Mouse (Mus musculus) liver, adult 2 months (tissue): ENCODE results near the gene Clcn6. TPM values are rescaled to one million over a fixed set of nuclear protein-coding genes. Genes with fewer than 3 reads are reported as not detected.
A peak's percentile ranks its signal among the peaks of the same experiment; 100 is the strongest.

Source experiments
- DNase-seq: peaks from one replicate; pipeline ENCODE4 v3.0.0-alpha.2; 2011; ENCODE audit warnings: low read depth, low spot score; ENCODE audit errors: extremely low read depth
- H3K27ac ChIP-seq: fragments of 200-500 bp; replicated peaks from 2 replicates; pipeline ENCODE4 v1.5.1; 2012; ENCODE audit warnings: low read depth, mild to moderate bottlenecking, control low read depth, inconsistent platforms, low read length; ENCODE audit not compliant: insufficient read depth
- H3K27me3 ChIP-seq: fragments of 200-500 bp; 2 replicates; pipeline ENCODE4 v1.6.1; 2012; ENCODE audit warnings: mild to moderate bottlenecking, moderate library complexity, low read length, inconsistent platforms; ENCODE audit not compliant: control insufficient read depth, insufficient read depth
- H3K36me3 ChIP-seq: fragments of 200-500 bp; 2 replicates; pipeline ENCODE4 v1.6.1; 2012; ENCODE audit warnings: low read length, inconsistent platforms; ENCODE audit not compliant: control insufficient read depth, insufficient read depth
- H3K4me1 ChIP-seq: fragments of 200-500 bp; 2 replicates; pipeline ENCODE4 v1.6.1; 2011; ENCODE audit warnings: low read length; ENCODE audit not compliant: control insufficient read depth, insufficient read depth
- H3K4me3 ChIP-seq: fragments of 200-500 bp; 2 replicates; pipeline ENCODE4 v1.5.1; 2011; ENCODE audit warnings: low read depth, mild to moderate bottlenecking, control low read depth, low read length, moderate library complexity; ENCODE audit not compliant: insufficient read depth
- H3K79me2 ChIP-seq: fragments of 200-500 bp; 2 replicates; pipeline ENCODE4 v1.6.1; 2012; ENCODE audit warnings: inconsistent platforms, mild to moderate bottlenecking, low read length, moderate library complexity; ENCODE audit not compliant: control insufficient read depth, insufficient read depth
- H3K9ac ChIP-seq: fragments of 200-500 bp; 2 replicates; pipeline ENCODE4 v1.6.1; 2012; ENCODE audit warnings: low read depth, mild to moderate bottlenecking, control low read depth, inconsistent platforms, low read length
- CTCF ChIP-seq: fragments of 200-500 bp; IDR thresholded peaks from 2 replicates; pipeline ENCODE4 v1.5.1; 2011; ENCODE audit warnings: low read depth, low read length, control low read depth
- POLR2A ChIP-seq: fragments of 200-500 bp; IDR thresholded peaks from 2 replicates; pipeline ENCODE4 v1.6.1; 2011; ENCODE audit warnings: low read length, control low read depth; ENCODE audit not compliant: insufficient read depth; ENCODE audit errors: extremely low read depth
- WGBS: fragments of 180-500 bp; shearing (Covaris S2); methylation state at CpG from one replicate; pipeline ENCODE4 v1.1.7; 2018; 5-methylcytosine and 5-hydroxymethylcytosine counted together
- polyA plus RNA-seq: library from polyadenylated mRNA; depleted of rRNA; stranded (reverse); fragments of >200 nt; gene quantifications from 2 replicates; pipeline ENCODE4 v1.2.3, GENCODE M21; 2012; rRNA removed
- total RNA-seq: library from RNA; depleted of rRNA; stranded (reverse); fragments of >200 nt; gene quantifications from 2 replicates; pipeline ENCODE4 v1.2.3, GENCODE M21; 2014; rRNA removed

Clcn6 gene
- total RNA-seq, result 1.8 and 2.8 TPM in 2 replicates
- 2.0 and 5.3 TPM in 2 replicates for polyA plus RNA-seq

DNA sequence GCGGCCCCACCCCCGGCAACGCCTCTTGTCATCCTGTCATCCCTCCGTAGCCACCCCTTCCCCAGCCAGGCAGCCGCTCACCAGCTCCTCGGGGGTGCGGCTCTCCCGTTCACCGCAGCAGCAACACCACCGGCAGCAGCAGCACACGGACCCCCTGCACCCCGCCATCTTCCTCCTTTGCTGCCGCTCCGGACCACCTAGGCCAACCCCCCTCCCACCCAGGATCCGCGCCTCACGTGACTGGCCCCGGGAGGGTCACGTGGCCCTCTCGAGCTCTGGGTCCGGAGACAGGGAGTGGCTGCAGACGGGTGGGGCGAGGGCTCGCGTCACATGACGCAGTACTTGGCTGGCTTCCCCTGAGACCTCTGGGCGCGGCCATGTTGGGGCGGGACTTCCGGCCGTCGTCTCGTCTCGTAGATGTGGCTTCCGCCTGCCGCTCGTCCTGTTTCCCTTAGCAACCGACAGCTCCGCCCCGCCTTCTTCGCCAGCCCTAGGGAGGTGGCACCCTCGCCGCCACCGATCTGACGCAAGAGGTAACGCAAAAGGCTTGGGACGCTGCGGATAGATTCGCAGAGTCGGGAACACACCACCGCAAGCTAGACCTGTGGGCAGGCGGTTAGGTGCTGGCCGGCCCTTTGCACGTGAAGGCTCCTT, at the start of gene Clcn6, which contains the start of gene Mthfr:
Gene Clcn6, minus strand, starts transcription at position 222 of the 654 bp plus-strand sequence.
Gene Mthfr, plus strand, starts transcription at position 478 of the 654 bp plus-strand sequence.
- H3K4me1 ChIP-seq, result peaks cover 19% of the 10 kb centered on the region
- TF ChIP-seq POLR2A (peak; percentile 71), CTCF (no peak)
- under 1% methylated on average over 54 of the region's 54 CpGs for WGBS
- peak within 1 kb of the TSS; percentile 88 for H3K27ac ChIP-seq
- H3K4me3 ChIP-seq, result peak within 1 kb of the TSS; percentile 94
- H3K9ac ChIP-seq, result peak within 1 kb of the TSS; percentile 86
- DNase-seq, result peak; percentile 94
- H3K27me3 ChIP-seq, result no peaks in the 10 kb centered on the region
- H3K79me2 ChIP-seq, result no peaks in the 10 kb centered on the region; the same call in 1 of the 2 replicates
- peaks cover 4% of the 10 kb centered on the region; the same call in 1 of the 2 replicates for H3K36me3 ChIP-seq

DNA sequence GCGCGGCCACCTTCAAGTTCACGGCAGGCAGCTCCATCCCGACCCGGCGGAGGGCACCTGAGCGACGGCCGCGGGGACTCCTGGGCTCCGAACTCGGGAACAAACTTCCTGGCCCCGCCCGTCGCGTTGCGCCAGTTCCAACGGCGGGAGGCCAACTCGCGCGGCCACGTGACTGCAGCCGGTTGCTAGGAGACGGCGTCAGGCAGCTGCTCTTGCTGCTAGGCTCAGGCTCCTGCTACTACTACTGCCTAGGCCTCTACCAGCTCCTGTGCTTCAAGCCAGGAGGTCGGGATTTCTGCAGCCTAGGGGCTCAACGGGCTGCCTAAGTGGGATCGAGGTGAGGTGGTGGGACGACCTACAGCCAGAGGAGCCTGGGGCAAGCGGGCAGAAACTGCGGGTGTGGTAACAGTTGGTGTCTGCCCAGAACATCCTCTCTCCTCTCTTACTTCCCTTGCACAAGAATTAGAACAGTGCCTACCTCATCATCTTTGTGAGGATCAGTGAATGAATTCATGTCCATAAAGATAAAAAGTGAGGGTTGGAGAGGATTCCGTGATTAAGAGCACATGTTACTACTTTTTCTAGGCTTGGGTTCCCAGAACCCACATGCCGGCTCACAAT, 49.4 kb upstream of the Clcn6 start, which contains the start of gene Agtrap:
Gene Agtrap, minus strand, starts transcription at position 125 of the 621 bp plus-strand sequence.
- peak; percentile 70 for DNase-seq
- no peaks in the 10 kb centered on the region for H3K27me3 ChIP-seq
- no peak for TF ChIP-seq POLR2A
- no peak for TF ChIP-seq CTCF
- H3K4me1 ChIP-seq, result no peaks in the 10 kb centered on the region
- H3K9ac ChIP-seq, result peak within 1 kb of the TSS; percentile 78
- 10% methylated on average over 34 of the region's 34 CpGs for WGBS
- no peaks in the 10 kb centered on the region for H3K36me3 ChIP-seq
- H3K79me2 ChIP-seq, result no peaks in the 10 kb centered on the region
- peak within 1 kb of the TSS; percentile 71 for H3K4me3 ChIP-seq
- peak within 1 kb of the TSS; percentile 43 for H3K27ac ChIP-seq

DNA sequence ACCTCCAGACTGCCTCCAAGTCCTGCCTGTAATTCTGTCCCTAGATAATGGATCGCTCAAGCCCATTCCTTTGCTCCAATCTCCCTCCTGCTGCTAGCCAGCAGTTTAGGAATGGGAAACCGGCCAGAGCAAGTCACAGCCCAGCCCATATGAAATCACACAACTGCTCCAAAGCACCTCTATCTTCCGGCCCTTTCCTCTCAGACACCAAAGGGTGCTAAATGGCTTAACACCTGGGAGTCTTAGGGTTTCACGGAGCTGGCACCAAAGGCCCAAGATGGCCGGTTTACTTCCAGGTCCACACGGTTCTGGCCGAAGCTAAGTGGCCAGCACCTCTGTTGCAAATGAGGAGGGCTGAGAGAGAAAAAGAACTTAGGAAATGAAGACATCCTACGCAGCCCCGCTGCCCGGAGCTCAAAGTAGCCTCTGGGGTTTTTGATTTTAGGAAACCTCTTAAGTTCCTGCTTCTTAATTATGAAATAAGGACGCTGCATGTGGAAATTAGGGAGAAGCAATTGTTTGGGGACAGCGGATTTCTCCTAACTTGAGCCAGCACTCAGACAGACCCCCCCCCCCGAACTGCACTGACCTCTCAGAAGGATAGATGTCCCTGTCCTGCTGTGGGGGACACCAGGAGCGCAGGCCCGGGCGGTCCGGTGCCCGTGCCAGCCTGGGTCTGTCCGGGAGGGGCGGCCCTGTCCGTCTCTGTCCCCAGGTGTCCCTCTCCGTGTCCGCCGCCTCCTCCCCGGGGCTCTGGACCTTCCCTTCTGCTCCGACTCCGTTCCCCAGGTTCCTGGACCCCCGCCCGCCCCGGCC, 48.7 kb upstream of the Clcn6 start:
- TF ChIP-seq POLR2A, result no peak
- H3K4me3 ChIP-seq, result peak overlapping the region; percentile 71
- peak overlapping the region; percentile 43 for H3K27ac ChIP-seq
- H3K9ac ChIP-seq, result peak overlapping the region; percentile 78
- WGBS, result 30% methylated on average over 30 of the region's 30 CpGs
- H3K4me1 ChIP-seq, result no peaks in the 10 kb centered on the region
- DNase-seq, result no peak
- no peaks in the 10 kb centered on the region for H3K79me2 ChIP-seq
- no peaks in the 10 kb centered on the region for H3K36me3 ChIP-seq
- no peaks in the 10 kb centered on the region for H3K27me3 ChIP-seq

DNA sequence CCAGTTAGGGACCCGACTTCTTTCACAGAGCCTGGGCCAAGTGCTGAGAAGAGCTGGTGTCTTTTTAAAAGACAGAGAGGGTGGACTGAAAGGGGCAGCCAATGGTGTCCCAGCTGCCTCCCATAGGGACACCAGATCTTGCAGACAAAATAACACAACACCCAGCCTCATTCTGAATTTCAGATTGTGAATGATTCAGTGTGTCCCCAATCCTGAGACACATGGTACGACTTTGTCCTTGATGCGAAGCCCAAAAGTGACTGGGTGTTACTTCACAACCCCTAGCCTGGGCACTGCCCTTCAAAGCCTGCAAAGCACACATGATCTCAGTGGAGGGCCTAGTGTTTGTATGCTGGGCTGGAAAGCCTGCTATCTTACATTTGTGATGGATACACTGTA, 47.3 kb upstream of the Clcn6 start:
- Histone ChIP-seq H3K27ac (peak overlapping the region; percentile 37; the same call in 1 of the 2 replicates), H3K4me3 (no peak overlapping the region), H3K79me2 (no peaks in the 10 kb centered on the region), H3K9ac (no peak overlapping the region), H3K27me3 (no peaks in the 10 kb centered on the region), H3K36me3 (no peaks in the 10 kb centered on the region), H3K4me1 (no peaks in the 10 kb centered on the region)
- WGBS, result 84% methylated on average over 3 of the region's 3 CpGs
- no peak for DNase-seq
- TF ChIP-seq CTCF, result no peak
- TF ChIP-seq POLR2A, result no peak

DNA sequence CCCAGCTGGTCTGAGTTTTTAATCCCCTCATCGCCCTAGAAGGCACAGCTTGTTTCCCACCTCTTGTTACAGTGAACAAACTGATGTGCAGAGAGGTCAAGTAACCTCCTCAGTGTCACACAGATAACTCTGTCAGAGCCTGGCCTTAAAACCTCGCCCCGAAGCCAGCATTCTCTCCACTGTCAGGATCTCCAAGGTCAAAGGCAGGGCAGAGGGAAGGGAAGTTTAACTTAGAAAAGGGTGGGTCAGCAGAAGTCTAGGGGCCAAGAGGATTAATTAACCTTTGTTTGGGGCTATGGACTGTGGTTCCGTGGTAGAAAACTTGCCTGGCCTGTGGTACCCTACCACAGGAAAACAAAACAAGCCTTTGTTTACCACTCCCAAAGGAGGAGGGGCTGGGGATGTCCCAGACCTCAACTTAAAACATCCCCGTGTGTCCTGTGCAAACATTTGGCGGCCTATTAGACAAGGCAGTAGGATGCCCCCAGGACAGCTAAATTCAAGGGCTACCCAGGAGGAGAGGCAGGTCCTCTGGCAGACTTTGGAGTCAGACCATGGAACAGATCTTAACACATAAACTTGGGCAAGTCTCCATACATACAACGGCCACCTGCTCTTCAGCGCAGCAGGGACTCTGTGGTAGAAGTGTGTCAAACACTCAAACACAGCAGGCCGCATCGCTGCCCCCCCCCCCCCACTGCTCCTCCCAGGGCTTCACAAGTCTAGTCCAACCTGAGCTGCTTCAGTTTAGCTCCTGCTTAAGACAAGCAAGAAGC, 46.7 kb upstream of the Clcn6 start:
- H3K4me3 ChIP-seq, result no peak overlapping the region
- H3K27me3 ChIP-seq, result no peaks in the 10 kb centered on the region
- H3K79me2 ChIP-seq, result no peaks in the 10 kb centered on the region
- whole genome bisulfite sequencing, result 60% methylated on average over 10 of the region's 10 CpGs
- no peaks in the 10 kb centered on the region for H3K36me3 ChIP-seq
- no peaks in the 10 kb centered on the region for H3K4me1 ChIP-seq
- peak overlapping the region; percentile 37 for H3K27ac ChIP-seq
- DNase-seq, result peak; percentile 17
- H3K9ac ChIP-seq, result no peak overlapping the region
- TF ChIP-seq POLR2A, result no peak
- no peak for TF ChIP-seq CTCF
